Mouse (Mus musculus) embryo, embryonic 11.5 days (tissue): ENCODE results near the gene Spag7.

Experiments
- DNase-seq: peaks from one replicate; pipeline ENCODE4 v3.0.0-alpha.2; 2012; ENCODE audit warnings: low read depth, low spot score

Spag7 gene

DNA sequence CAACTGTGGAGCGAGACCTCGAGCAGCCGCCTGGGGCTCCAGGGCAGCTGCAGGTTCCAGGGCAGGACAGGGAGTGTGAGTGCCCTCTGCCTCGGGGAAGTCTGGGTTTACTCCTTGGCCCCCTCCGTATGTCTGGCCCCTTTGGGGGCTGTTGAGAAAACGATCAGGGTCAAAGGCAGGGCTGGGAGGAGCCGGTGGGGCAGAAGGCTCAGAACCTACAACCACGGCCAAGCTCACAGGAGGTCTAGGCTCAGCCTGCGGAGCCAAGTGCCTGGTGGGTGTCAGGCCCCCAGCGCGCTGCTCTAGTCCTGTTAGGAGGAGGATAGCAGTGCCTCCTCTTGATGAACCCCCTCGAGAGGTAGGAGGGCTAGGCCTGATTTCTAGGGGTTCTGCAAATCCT is 12.0 kb upstream of the Spag7 start:
- no peak for DNase-seq

DNA sequence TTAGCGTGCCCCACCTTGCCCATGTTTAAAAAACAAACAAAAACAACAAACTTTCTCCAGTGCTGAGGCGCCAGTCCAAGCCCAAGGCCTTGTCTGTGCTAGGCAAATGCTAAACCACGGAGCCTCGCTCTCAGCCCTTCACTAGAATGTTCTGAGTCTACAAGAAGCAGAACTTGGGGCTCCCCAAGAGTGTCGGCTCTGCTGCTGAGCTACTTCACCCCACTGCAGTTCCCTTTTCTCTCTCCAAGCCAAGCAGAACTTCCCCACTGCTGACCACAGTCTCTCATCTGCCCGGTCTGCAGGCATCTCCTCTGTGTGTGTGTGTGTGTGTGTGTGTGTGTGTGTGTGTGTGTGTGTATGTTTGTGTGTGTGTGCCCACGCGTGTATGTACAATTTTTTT is 10.7 kb upstream of the Spag7 start:
- no peak for DNase-seq

DNA sequence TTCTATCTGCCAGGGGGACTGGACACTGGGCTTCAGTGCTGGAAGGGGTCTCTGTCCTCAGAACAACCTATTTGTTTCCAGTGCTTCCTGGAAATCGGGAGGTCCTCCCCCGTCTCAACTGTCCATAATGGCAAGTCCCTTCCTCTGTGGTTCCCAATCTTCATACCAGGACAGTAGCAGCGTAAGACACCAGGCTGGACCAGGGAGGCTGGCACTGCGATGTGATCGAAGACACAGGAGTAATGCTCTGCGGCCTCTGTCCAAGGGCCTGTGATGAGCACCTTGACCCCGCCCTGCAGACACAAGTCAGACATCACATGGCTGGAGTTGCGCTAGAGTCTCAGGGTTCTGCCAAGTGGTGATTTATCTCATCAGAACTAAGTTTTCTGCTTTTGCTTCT is 10.1 kb upstream of the Spag7 start:
- no peak for DNase-seq

DNA sequence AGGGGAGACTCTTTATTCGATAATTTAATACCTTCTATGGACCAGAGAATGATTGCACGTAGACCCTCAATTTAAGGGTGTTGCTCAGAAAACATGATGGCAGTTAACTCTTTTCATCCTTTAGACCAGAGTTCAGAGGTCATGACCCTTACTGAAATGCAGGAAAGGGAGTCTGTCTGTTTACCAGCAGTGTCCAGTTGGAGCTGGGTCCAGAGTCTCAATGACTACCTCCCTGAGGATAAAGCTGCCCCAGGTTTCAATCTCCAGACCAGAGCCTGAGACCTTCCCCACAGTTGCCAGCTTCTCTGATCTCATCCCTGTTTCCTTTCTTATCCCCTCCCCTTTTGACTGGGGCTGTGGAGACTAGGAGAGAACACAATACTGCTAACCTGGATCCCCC is 9.4 kb upstream of the Spag7 start:
- no peak for DNase-seq

DNA sequence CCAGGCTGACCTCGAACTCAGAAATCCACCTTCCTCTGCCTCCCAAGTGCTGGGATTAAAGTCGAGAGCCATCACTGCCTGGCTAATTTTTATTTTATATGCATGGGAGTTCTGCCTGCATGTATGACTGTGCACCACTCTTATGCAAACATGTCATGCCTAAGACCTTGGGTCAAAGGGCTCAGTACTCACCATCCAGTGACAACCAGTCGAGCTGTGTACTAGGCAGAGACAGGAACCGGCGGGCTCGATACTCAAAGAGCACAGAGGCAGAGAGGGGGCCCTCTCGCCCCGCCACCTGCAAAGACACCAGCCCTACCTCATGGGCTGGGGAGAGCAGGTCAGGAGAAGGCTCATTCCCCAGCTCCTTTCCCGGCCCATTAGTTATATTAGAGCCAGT is 8.9 kb upstream of the Spag7 start:
- DNase-seq, result no peak

DNA sequence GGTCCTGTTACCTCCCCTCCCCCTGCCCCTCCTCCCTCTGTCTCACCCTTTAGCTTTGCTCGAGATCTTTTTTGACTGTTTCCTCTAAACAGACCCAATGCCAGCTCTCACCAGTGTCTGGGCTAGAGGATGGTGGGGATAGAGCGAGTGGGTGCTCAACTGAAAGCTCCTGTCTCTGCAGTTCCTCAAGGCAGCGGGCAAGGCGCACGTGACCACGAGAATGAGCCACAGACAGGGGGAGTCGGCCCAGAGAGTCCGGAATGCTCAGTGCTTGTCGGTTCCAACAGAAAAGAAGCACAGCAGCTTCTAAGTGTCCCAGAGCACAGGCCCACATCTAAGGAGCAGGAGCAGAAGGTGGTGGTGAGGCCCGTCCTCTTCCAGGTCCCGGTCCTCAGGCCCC is 5.3 kb upstream of the Spag7 start:
- DNase-seq, result no peak

DNA sequence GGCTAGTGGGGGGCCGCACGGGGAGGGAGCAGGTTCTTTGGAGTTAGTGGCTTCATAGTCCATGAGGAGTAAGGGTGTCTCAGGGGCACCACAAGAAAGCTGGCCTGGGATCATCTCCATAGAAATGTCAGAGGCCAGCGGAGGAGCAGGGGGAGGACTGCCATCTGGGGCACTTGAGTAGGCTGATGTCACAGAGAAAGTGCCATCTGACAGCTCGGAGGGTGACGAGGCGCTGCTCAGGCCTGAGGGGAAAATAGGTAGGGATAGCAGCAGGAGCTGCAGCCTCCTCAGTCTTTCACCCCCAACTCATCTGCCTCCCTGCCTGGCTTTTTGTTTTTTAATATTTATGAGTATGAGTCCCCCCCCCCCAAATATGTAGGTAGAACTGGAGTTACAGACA is 4.8 kb upstream of the Spag7 start:
- no peak for DNase-seq

DNA sequence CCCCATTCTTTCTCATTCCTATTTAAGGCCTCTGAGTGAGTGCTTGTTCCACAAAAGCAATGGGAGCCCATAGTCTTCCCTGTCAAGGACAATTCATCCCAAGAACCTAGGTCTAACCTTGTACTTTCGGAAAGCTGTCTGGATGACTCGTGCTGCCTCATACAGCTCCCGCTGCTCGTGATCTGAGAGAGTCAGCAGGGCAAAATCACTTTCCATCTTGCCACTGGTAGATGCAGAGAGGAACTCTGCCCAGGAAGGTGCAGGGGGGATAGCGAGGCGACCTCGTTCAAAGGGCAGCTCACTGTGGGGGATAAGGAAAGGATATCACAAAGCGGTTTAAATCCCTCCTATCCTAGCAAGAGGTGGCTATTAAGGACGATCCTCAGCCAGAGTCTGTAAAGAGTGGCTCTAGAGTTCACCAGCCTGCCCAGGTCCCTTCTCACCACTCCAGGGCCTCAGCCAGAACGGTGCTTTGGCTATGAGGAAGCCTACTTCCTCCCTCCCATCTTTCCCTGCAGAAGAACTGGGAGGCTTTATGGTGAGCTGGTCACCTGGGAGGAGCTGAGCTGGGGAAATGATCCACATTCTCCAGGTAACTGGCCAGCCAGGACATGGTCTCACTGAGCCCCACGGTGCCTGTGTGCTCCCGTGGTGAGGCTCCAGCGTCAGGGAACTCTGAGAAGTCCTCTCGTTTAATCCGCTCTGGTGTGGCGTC is 2.3 kb upstream of the Spag7 start:
- DNase-seq, result no peak

DNA sequence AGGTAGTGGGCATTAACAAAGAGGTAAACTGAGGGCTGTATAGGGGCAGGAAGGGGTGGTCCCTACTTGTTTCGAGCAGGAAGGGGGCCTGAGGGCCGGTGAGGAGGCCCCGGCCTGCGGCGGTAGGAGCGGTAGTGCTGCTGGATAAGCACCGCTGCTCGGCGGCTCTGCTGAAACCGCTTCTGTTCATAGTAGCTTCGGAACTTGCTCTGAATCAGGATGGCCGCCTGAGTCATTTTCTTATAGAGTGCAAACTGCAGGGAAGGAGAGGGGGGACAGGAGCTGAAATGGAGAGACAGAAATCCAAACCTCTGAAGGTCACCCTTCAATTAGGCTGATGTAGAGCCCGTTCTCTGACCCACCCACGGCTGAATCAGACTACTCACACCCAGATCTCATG is 1.3 kb upstream of the Spag7 start:
- DNase-seq, result no peak

DNA sequence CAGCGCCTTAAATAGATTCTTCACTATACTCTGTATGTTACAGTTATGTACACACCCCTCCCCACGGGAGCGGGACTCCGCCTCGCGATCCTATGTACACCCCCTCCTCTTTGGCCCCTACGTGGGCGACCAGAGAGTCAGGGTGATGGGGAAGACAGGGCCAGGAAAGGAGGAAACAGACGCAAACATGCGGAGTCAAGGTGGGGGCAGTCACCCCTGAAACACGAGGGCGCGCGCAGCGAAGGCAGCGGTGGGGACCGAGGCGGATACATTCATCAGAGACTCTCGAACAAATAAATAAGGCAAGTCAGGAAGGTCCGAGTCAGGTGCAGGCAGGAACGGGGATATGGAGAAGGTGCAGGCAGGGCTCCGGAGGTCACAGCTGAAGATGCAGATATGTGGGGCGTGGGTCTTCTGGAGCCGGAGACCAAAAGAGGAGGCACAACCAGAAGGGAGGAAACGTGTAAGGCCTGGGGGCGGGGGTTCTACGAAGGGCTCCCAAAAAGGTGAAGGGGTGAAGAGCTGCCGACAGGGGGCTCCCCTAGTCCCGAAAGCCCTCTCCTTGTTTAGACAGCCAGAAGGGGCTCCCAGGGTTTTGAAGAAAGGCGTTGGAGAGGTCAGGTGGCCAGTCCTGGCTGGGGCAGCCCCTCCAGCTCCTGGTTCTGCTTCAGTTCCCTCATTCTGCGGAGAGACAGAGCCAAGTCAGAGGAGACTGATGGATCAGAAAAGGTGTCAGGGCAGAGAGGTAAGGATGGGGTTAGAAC is 548 bp upstream of the Spag7 start:
- DNase-seq, result peak; percentile 69

DNA sequence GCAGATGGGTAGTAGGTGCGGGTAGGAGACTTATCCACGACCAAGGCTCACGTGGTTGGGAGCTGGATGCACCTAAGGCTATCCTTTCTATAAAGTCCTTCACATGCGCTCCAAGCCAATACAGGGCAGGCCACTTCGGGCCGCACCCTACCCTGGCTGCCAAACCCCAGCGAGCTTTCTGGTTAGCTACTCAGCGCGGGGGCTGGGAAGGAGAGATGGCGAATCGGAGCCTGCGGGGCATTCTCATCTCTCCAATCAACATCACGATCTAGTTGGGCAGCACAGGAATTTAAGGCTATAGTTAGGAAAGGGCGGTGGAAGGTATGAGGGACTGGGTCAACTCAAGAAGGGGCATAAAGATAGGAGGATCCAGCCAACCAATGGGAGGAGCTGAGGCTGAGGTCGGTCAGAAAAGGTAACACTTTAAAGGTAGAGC is 863 bp downstream of the Spag7 start:
- DNase-seq, result no peak

DNA sequence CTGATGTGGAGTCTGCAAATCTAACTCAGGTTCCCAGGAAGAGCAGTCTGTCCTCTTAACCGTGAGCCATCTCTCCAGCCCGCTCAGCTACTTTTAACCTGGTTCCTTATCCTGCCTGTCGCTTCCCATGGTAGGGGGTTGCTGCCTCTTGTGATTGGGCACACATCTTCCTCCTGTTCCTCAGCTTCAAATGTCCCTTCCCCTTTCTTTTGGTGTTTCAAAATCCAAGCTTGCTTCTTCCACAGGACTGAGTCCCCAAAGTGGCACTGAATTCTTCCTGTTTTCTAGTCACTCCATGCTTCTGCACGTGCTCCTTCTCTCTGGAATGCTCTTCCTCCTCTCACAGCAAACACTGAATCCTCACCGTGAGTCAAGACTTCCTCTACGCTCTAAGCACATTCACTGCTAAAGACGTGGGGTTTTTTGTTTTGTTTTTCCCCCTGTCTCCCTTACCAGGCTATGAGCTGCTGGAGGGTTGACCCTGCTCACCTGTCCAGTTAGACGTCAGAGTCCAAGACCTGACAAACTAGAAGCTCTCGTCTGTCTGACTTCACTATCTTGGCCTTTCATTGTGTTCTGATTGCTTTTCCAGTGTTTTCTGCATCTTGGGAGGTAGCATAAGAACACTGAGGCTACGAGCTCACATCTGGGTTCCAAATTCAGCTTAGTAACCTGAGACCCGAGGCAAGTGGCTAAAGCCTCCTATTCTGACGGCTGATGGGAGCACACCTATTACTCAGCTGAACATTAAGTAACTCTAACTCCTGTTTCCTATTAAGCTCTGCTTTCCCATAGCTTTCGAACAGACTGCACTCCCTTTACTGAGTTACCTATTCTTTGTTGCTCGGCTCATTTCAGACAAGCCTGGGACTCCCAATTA is 1.7 kb downstream of the Spag7 start:
- no peak for DNase-seq

DNA sequence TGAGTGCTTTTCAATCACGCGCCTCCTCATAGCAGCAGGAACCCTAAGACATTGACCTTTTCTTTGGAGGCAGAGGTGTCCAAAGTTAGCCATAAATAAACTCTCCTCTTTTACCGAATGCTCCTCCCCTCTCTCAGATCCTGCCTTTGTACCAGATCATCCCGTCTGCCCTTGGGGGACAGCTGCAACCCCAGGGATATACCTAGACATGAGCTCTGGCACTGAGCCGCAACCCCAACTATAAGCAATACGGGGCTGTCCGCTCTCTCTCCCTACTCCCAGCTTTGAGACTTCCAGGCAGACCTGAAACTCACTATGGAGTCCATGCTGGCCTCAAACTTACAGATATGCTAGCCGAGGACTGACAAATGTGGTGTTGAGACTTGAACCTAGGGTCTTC is 2.5 kb downstream of the Spag7 start:
- DNase-seq, result no peak

DNA sequence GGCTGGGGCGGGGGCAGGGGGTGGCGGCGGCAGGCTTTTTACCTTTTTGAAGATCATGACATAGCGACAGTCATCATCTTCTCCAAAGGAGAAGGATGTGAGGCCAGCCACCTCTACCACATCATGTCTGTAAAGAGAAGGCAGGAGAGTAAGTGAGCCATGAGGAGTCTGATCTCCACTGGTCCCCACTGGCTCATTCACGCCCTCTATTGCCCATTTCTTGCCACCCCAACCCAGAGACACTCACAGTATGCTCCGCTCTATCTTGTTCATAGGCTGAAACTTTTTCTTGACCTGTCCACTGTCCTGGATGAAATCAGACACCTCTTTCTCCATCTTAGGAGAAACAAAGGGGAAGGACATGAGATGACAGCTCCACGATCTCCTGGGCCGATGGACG is 4.5 kb downstream of the Spag7 start:
- DNase-seq, result no peak

DNA sequence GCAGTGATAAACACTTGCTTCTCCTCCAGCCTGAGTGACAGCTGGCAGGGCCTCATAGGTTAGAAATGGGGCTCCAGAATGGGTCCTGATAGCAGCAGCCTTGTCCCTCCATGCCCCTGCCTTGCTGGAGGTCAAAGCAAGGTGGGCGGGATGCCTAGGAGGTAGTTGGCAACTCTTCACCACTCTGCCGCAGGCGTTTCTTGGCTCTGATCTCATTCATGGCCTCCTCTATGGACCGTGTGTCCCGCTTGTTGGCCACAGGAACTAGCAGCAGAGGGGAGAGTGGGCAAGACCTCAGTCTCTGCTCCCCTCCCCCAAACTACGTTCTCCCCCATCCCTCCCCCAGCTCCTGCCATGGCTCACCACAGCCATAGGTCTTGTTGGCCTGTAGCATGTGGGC is 5.3 kb downstream of the Spag7 start:
- no peak for DNase-seq

DNA sequence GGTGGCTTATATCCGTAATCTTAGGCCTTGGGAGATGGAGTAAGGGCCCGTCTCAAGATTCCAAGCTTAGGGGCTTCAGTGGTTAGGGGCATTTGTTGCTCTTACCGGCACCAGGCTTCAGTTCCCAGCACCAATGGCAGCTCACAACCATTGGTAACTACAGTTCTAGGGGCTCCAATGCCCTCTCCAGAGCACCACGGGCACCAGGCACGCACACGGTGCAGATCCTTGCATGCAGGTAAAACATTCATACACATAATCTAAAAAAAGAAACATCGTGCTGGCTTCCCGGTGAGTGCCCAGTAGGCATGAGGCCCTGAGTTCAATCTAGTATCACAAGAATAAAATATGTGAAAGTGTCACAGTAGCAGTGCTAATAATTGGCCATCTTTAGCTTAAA is 6.1 kb downstream of the Spag7 start:
- no peak for DNase-seq

DNA sequence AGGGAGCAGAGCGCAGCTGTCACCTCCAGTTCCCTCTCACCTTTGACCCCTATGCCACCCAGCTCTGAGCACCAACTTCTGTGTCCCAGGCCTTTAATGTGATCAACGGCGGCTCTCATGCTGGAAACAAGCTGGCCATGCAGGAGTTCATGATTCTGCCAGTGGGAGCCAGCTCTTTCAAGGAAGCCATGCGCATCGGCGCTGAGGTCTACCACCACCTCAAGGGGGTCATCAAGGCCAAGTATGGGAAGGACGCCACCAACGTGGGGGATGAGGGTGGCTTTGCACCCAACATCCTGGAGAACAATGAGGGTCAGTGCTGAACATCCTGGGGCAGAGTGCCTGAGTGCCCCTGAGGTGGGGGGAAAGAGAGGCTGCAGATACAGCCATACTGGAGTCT is 8.6 kb downstream of the Spag7 start:
- no peak for DNase-seq

DNA sequence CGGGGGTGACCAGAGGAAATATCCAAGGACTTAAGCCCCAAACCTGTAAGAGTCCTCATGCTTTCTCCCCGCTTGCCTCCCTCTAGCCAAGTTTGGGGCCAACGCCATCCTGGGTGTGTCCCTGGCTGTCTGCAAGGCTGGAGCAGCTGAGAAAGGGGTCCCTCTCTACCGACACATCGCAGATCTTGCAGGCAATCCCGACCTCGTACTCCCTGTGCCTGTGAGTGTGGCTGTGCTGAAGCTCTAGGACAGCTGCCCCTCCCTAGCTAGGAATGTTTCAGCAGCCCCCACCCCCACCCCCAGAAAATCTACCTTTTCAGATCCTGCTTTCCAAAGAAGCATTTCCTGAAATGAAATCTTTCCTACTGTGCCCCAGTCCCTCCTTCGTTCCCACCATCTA is 10.3 kb downstream of the Spag7 start:
- DNase-seq, result no peak

DNA sequence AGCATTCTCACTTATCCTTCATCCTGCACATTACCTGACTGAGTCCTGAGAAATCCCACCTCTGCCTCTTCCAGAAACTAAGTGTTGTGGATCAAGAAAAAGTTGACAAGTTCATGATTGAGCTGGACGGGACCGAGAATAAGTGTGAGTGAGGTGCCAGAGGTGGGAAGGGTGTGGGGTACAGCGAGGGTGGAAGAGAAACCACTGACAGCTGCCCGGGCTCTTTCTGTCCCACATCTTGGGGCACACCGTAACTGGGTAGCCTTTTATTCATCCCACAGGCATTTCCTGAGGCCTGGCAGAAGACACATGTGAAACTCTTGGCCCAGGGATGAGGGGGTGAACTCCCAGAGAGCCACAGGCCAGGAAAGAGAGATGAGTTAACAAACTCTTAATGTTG is 10.7 kb downstream of the Spag7 start:
- no peak for DNase-seq

DNA sequence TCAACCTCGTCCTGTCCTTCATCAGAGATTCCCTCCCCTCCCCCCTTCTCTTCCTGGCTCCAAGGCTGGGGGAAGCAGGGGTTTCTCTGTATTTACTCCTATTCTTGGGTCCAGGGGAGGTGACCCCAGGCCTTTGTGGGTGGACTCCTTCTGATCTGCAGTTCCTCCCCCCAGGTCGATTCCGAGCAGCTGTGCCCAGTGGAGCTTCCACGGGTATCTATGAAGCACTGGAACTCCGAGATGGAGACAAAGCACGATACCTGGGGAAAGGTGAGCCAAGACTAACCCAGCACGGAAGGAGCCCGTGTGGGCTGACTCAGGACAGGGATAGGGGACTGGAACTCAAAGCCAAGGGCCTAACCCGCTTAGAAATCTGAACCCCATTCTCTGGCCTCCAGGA is 11.2 kb downstream of the Spag7 start:
- DNase-seq, result no peak

DNA sequence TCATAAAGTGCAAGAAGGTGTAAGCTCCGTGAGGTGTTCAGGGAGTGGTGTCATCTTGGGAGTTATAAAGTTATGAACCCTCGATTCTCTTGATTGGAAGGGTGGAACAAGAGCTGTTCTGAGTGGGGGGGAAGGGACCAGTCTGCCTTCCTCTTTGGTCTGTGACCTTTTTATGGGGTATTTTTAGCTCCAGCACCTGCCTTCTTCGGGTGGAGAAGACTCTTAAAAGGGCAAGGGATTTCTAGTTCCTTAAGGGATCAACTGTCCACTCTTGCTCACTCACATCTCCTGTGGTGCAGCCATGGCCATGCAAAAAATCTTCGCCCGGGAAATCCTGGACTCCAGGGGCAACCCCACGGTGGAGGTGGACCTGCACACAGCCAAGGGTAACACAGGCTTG is 11.6 kb downstream of the Spag7 start:
- DNase-seq, result no peak

DNA sequence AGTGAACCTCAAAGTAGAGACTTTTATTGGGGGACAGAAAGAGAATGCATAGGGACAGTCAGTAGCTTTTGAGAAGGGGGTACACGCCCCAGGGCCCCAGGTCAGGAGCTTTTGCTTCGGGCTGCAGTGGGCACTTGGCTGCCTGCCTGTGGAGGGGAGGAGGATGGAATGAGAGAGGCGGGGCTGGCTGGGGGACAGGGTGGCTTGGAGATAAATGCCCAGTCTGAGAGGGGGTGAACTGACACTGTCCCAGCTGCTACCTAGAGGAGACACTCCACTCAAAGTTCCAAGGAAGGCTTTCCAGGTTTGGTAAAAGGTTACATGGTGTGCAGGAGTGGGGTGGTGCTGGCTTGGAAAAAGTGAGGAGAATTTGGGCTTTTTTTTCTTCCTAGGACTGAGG is 12.3 kb downstream of the Spag7 start, which contains the start of gene Eno3:
Gene Eno3 (plus strand): TSS at position 239 of the 400 bp plus-strand sequence.
- no peak for DNase-seq
